Mouse (Mus musculus) monocyte, adult 5-6 weeks (primary cell): ENCODE measurements around the gene Osgep. TPM values are rescaled to one million over a fixed set of nuclear protein-coding genes. Genes with fewer than 3 reads are reported as not detected.

Source experiments
- ATAC-seq: fragments of 153-309, 156-312 bp; replicated peaks from 2 replicates; pipeline ENCODE4 v1.8.0; 2017; ENCODE audit warnings: mild to moderate bottlenecking; ENCODE audit not compliant: low TSS enrichment, insufficient number of reproducible peaks, severe bottlenecking, poor library complexity, low FRiP score
- total RNA-seq: library from RNA; stranded (forward); fragments of 200-1000, 200-491, 200-594 nt; gene quantifications from 3 replicates; pipeline ENCODE4 v1.2.3, GENCODE M21; 2017

Gene Osgep
- total RNA-seq, 1 experiment from 2014 or later: 66.4 TPM

DNA sequence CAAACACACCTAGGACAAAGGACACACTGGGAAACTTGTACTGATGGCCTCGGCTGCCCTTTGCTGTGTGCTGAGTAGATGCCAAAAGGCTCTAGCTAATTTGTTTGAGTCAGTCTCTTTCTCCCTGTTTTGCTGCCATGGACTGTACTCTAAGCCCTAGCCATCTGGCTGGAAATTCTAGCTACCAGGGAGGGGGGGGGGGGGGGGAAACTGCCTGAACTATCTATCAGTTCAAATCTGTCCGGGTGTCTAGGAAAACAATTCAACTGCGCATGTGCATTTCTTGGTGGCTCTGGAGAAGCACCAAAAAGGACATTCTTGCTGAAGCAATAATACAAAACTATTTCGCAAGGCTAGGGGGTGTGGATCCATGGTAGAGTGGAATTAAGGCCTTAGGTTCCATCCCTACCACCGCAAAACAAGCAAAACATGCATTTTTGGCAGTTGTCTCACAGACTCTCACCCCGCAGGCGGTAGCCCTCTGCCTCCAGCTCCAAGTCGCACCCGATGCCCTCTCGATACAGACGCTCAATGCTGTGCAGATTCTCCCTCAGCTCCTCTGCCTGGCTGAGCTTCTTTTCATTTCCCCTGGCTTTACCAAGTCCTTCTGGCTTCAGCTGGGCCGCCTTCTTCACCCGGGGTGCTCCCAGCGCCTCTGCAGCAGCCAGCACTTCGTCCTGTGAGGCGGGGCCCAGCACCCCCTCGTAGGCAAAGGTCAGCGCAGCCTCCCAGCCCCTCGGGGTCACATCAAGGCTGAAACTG lies 28.5 kb downstream of the Osgep start:
- 0 out of 2 replicates have a peak, but pooled peaks have one; percentile 54 for ATAC-seq

DNA sequence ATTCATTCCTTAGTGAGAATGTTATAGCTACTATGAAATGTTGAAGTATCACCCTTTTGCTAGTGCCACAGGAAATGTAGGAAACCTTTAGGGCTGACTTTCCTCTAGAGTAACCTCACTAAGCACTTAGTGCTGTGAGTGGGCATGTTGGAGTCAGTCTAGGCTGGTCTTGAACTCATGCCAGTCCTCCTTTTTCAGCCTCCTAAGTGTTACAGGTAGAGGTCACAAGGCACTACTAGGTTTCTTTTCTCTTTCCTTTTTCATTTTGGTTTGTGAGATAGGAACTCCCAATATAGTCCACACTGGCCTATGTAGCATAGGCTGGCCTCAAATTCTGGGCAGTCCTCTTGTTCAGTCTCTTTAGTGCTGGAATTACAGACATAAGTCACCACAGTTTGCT lies 29.3 kb downstream of the Osgep start:
- no peak for ATAC-seq

DNA sequence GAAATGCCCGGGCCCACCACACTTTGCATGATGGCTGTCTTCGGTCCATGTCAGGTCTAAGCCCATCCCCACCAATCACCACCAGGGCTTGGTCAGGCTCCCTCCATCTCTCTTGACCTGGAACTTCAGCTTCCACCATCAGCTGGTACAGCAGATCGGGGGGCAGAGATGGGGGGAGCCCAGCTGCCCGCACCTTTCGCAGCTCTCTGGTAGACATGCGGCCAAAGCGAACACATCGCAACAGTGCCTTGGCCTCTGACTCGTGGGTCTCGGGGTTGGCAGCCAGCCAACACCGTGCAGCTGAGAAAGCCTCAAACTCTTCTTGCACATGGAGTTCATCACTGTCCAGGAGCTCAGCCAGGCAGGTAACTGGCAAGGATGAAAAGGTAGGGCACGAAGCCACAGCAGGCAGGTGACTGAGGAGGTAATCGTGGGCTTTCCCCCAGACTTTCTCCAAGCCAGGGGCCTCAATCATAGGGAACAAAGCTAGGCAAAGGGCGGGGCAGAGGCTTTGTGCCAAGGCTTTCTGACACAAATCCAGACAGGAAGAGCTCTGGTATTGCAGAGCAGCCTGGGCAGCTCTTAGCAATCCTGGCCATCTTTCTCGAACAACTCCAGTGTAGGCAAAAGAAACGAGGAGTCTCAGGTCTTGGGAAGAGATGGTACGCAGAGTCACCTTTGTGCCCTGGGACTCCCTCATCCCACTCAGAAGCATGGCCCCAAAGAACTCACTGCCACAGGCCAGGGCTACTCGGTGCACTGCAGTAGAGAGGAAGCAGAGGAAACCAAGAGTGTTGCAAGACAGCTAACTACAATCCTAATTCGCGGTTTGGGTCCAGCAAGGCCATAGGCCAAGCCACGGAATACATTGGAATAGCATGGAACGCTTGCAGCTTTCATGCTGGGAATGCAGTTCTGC lies 31.9 kb downstream of the Osgep start:
- no peak for ATAC-seq

DNA sequence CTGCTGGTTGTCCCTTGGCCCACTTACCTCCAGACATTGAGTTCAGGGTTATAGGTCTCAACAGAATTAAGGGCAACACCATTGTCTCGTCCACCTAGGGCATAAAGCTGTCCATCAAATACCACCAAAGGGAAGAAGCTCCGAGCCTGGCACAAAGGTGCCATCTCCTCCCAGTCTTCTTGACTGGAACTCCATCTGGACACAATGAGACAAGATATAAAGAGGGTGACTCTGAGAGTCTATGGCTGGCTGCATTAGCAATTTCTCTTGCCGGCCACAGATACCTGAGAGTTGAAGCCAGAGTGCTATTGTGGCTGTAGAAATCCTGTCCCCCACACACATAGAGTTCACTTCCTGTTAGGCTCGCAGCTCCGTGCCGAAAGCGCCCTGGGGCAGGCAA lies 32.6 kb downstream of the Osgep start:
- ATAC-seq: no peak

GRCm38 (mm10) chr14:50891621-50892020 lies 33.1 kb downstream of the Osgep start:
- ATAC-seq: no peak

- no peak for ATAC-seq
Measured at GRCm38 (mm10) chr14:50876236-50876950, 48.3 kb downstream of the Osgep start.

DNA sequence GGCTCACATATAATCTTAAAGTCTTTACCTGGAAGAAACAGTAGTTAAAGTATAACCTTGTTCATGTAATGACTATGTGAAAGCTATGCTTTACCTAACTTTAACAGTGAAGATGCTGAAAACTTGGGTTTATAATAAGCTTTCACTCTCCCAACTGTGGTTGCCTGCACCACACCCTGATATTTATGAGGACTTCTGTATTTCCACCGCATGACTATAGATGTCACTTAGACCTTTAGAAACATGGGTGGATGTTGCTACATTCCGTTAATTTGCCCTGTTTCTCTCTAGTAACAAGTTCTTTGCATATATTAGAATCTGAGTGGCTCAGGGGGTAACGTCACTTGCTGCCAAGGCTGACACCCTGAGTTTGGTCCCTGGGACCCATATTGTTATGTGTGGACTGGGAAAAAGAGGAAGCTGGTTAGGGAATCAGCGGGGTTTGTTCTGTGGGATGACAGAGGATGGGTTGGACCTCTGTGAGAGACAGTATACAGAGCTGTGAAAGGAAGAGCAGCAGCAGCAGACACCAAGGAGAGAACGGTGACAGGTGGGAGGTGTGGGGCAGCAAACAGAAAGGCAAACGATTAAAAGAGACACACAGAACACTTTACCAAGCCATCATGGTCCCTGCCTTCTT lies 49.0 kb downstream of the Osgep start:
- peak; percentile 92 for ATAC-seq

GRCm38 (mm10) chr14:50875175-50875574 lies 49.5 kb downstream of the Osgep start:
- no peak for ATAC-seq

- ATAC-seq: no peak
Measured at GRCm38 (mm10) chr14:50871284-50871683, 53.4 kb downstream of the Osgep start.

- no peak for ATAC-seq
Measured at GRCm38 (mm10) chr14:50870805-50871143, 53.9 kb downstream of the Osgep start.

DNA sequence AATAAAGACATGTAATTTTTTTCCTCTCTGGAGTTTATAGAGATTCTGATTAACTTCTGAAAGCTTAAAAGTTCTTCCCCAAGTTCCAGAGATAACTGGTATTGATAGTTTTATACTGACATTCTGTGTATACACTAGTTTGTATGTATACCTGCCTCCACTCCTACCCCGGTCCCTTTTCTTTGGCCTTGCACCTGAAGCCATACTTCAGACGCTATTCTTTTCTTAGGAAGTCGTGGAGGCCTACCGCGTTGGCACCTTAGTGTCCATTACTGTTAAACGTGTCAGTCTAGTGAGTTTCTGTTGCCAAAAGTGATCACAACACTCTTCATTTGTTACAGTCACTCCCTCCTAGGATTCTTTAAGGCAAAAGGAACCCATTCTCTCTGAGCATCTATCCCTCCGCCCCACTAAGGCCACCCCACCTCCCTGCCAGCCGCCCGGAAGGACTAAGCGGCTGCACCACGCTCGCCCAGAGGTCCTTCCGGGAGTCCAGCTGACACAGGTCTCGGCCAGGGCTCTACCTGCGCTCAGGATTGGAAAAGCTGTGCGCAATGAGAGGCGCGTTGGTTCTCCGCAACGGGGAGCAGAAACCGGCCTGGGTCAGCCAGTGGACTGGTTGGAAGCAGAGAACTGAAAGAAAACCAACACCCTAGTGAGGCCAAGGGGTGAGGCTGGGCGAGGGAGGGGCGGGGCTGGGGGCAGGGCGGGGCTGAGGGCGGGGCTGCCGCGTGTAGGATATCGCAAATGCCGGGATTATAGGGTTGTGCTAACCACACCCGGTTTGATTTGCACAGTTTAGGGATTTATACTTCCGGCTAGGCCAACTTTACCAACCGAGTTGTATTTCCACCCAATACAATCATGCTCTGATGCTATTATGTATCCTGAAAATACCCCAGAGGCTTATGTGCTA lies 54.5 kb downstream of the Osgep start, which contains the start of gene Tep1:
Tep1 (minus strand) TSS at position 672 of the 916 bp plus-strand sequence.
- peak; percentile 73 for ATAC-seq

- ATAC-seq: no peak
Measured at GRCm38 (mm10) chr14:50868656-50869055, 56.0 kb downstream of the Osgep start.

GRCm38 (mm10) chr14:50868211-50868610 lies 56.5 kb downstream of the Osgep start:
- ATAC-seq: no peak

DNA sequence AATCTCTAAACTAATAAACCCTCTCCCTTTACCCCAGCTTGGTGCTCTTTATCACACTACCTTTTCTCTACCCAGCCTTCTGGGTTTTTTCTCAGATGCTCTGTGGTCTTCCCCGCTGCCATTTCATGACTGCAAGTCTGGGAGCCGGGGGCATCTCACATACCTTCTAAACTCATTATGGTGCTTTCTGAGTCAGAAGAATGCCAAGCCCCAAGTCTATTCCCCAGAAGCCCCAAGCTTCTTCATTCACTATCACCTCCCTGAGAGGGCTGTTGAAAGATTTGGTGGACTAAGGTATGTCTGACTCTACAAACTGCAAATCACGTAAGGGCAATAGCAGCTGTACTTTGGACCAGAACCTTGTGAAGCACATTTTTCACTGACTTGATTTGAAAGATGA lies 57.7 kb downstream of the Osgep start:
- ATAC-seq: no peak

GRCm38 (mm10) chr14:50865005-50865404 lies 59.7 kb downstream of the Osgep start:
- ATAC-seq: peak; percentile 67; the same call in 1 of the 2 replicates

GRCm38 (mm10) chr14:50862641-50863040 lies 62.1 kb downstream of the Osgep start:
- no peak for ATAC-seq
